Mouse (Mus musculus): Measurements from ENCODE around the gene Thrb. TPM values are rescaled to one million over a fixed set of nuclear protein-coding genes. Genes with fewer than 3 reads are reported as not detected.

The Thrb gene
- polyA plus RNA-seq, 1 experiment from 2014 or later = 0.74 TPM

- Histone ChIP-seq H3K4me3 (no peak overlapping the region), H3K27ac (no peak overlapping the region), H3K4me1 (no peaks in the 10 kb centered on the region), H3K9me3 (no peaks in the 10 kb centered on the region), H3K27me3 (ENCODE audit: poor library complexity, severe bottlenecking) (no peaks in the 10 kb centered on the region), H3K36me3 (replicated peaks) (no peaks in the 10 kb centered on the region)
- DNase-seq (ENCODE audit: extremely low spot score, low spot score) = no peak
- WGBS = 86% methylated on average over 1 of the region's 1 CpGs
Measured at GRCm38 (mm10) chr14:18003686-18004085, 343.6 kb downstream of the Thrb start.

GRCm38 (mm10) chr14:18008524-18008923 is 348.5 kb downstream of the Thrb start:
- WGBS = 90% methylated on average over 3 of the region's 3 CpGs
- no peak for DNase-seq (ENCODE audit: extremely low spot score, low spot score)
- Histone ChIP-seq H3K9me3 (no peaks in the 10 kb centered on the region), H3K4me3 (no peak overlapping the region), H3K27me3 (ENCODE audit: poor library complexity, severe bottlenecking) (no peaks in the 10 kb centered on the region), H3K27ac (no peak overlapping the region), H3K4me1 (no peaks in the 10 kb centered on the region), H3K36me3 (replicated peaks) (no peaks in the 10 kb centered on the region)

DNA sequence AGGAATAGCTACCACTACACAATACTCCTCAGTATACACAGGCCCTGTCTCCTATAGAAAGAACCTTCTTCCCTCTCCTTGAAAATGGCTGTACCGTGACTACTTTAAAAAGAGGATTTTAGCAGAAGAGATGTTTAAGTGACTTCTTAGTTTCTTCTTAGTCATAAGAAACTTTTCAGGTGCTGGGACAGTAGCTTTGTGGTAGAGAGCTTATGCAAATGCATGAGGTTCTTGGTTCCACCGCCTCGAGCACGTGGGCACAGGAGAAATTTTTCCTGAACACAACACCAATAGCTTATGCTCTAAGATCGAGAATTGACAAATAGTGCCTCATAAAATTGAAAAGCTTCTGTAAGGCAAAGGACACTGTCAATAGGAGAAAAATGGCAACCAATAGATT is 356.5 kb downstream of the Thrb start:
- no peaks in the 10 kb centered on the region for H3K9me3 ChIP-seq
- no peaks in the 10 kb centered on the region for H3K36me3 ChIP-seq (replicated peaks)
- H3K4me1 ChIP-seq = no peaks in the 10 kb centered on the region
- H3K27me3 ChIP-seq (ENCODE audit: poor library complexity, severe bottlenecking) = no peaks in the 10 kb centered on the region
- no peak for DNase-seq (ENCODE audit: extremely low spot score, low spot score)
- WGBS = 89% methylated on average over 5 of the region's 5 CpGs
- no peak overlapping the region for H3K27ac ChIP-seq
- H3K4me3 ChIP-seq = no peak overlapping the region

GRCm38 (mm10) chr14:18020128-18020527 is 360.1 kb downstream of the Thrb start:
- H3K4me1 ChIP-seq = no peaks in the 10 kb centered on the region
- no peaks in the 10 kb centered on the region for H3K27me3 ChIP-seq (ENCODE audit: poor library complexity, severe bottlenecking)
- WGBS = 85% methylated on average over 4 of the region's 4 CpGs
- no peak overlapping the region for H3K27ac ChIP-seq
- H3K36me3 ChIP-seq (replicated peaks) = no peaks in the 10 kb centered on the region
- H3K9me3 ChIP-seq = no peaks in the 10 kb centered on the region
- DNase-seq (ENCODE audit: extremely low spot score, low spot score) = no peak
- H3K4me3 ChIP-seq = no peak overlapping the region

GRCm38 (mm10) chr14:18020636-18021035 is 360.6 kb downstream of the Thrb start:
- 92% methylated on average over 3 of the region's 3 CpGs for WGBS
- no peaks in the 10 kb centered on the region for H3K36me3 ChIP-seq (replicated peaks)
- DNase-seq (ENCODE audit: extremely low spot score, low spot score) = no peak
- no peaks in the 10 kb centered on the region for H3K4me1 ChIP-seq
- H3K27ac ChIP-seq = no peak overlapping the region
- no peak overlapping the region for H3K4me3 ChIP-seq
- no peaks in the 10 kb centered on the region for H3K9me3 ChIP-seq
- no peaks in the 10 kb centered on the region for H3K27me3 ChIP-seq (ENCODE audit: poor library complexity, severe bottlenecking)

DNA sequence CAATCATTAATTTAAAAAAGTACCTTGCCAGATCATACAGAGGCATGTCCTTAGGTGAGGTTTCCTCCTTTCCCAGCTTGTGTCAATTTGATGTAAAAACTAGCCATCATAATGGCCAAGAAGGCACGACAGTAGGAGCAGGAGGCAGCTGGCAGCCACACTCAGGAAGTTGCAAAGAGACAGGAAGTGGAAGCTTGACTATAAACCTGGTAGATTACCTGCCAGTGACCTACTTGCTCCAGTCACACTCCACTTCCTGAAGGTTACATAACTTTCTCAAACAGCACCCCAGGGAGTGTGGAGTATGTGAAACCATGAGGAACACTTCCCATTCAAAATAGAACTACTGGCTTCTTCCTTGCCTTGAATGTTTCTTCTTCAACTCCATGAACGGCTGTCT is 361.7 kb downstream of the Thrb start:
- no peak overlapping the region for H3K27ac ChIP-seq
- no peaks in the 10 kb centered on the region for H3K9me3 ChIP-seq
- no peaks in the 10 kb centered on the region for H3K4me1 ChIP-seq
- DNase-seq (ENCODE audit: extremely low spot score, low spot score) = no peak
- no peak overlapping the region for H3K4me3 ChIP-seq
- H3K36me3 ChIP-seq (replicated peaks) = no peaks in the 10 kb centered on the region
- no peaks in the 10 kb centered on the region for H3K27me3 ChIP-seq (ENCODE audit: poor library complexity, severe bottlenecking)
- 79% methylated on average over 2 of the region's 2 CpGs for WGBS

DNA sequence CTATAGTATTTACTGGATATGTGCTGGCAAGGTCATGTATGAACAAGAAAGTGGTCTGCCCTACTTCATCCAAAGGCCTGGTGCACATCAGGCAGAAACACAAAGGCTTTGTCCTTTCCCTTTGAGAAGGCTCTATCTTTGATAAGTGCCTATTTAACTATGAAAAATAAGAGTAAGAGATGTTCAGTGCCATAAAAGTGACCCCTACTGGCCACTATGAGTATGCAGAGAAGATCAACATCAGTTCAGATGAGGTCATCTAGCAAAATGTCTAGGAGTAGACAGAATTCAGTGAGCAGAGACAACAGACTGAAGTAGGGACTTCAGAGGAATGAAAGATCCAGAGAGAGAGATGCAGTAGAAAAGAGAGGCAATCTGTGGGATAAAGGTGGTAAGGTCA is 362.3 kb downstream of the Thrb start:
- Histone ChIP-seq H3K9me3 (no peaks in the 10 kb centered on the region), H3K27ac (no peak overlapping the region), H3K36me3 (replicated peaks) (no peaks in the 10 kb centered on the region), H3K27me3 (ENCODE audit: poor library complexity, severe bottlenecking) (no peaks in the 10 kb centered on the region), H3K4me3 (no peak overlapping the region), H3K4me1 (no peaks in the 10 kb centered on the region)
- no peak for DNase-seq (ENCODE audit: extremely low spot score, low spot score)

- 89% methylated on average over 1 of the region's 1 CpGs for WGBS
- H3K9me3 ChIP-seq = no peaks in the 10 kb centered on the region
Measured at GRCm38 (mm10) chr14:18027867-18028266, 367.8 kb downstream of the Thrb start.

DNA sequence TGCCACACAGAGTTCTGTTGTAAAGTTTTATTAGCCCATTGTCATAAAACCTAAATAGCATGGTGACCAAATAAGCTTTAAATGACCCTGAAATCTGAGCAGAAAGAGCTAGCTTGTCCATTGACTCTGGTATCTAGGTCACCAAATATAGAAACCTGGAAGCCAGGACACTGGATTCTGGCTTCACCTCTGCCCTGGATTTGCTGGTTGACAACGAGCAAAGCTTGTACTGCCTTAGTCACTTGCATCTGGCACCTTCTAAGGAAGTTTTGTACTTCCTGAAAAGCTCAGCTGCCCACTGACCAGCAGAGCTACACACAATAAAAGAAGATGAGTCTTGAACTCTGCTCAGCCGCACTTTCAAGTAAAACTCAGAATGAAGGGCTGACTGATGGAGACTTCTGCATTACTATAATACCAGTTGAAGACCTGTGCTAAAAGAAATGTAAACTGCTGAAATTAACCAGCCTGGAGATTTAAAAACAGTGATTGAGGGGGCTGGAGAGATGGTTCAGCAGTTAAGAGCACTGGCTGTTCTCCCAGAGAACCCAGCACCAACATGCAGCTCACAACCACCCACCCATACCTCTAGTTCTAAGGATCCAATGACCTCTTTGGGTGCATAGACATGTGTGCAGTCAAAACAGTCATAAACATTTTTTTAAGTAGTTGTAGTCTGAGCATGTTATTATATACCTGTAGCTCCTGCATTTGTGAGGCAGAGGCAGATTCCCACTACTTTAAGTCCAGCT is 369.3 kb downstream of the Thrb start:
- Histone ChIP-seq H3K27ac (no peak overlapping the region), H3K9me3 (no peaks in the 10 kb centered on the region)

More at GRCm38 (mm10) chr14:18027867-18028266, 367.8 kb downstream of the Thrb start:
- Histone ChIP-seq H3K4me3 (no peak overlapping the region), H3K27ac (no peak overlapping the region), H3K4me1 (no peaks in the 10 kb centered on the region), H3K36me3 (replicated peaks) (no peaks in the 10 kb centered on the region), H3K27me3 (ENCODE audit: poor library complexity, severe bottlenecking) (no peaks in the 10 kb centered on the region)
- no peak for DNase-seq (ENCODE audit: extremely low spot score, low spot score)

GRCm38 (mm10) chr14:18031941-18032340 is 371.9 kb downstream of the Thrb start:
- Histone ChIP-seq H3K9me3 (no peaks in the 10 kb centered on the region), H3K4me1 (no peaks in the 10 kb centered on the region), H3K4me3 (no peak overlapping the region), H3K36me3 (replicated peaks) (no peaks in the 10 kb centered on the region), H3K27me3 (ENCODE audit: poor library complexity, severe bottlenecking) (no peaks in the 10 kb centered on the region), H3K27ac (no peak overlapping the region)
- no peak for DNase-seq (ENCODE audit: extremely low spot score, low spot score)
- 83% methylated on average over 3 of the region's 3 CpGs for WGBS

More for the DNA sequence above, 369.3 kb downstream of the Thrb start:
- WGBS = 79% methylated on average over 2 of the region's 2 CpGs
- Histone ChIP-seq H3K36me3 (replicated peaks) (no peaks in the 10 kb centered on the region), H3K4me1 (no peaks in the 10 kb centered on the region), H3K27me3 (ENCODE audit: poor library complexity, severe bottlenecking) (no peaks in the 10 kb centered on the region), H3K4me3 (no peak overlapping the region)
- DNase-seq (ENCODE audit: extremely low spot score, low spot score) = no peak

DNA sequence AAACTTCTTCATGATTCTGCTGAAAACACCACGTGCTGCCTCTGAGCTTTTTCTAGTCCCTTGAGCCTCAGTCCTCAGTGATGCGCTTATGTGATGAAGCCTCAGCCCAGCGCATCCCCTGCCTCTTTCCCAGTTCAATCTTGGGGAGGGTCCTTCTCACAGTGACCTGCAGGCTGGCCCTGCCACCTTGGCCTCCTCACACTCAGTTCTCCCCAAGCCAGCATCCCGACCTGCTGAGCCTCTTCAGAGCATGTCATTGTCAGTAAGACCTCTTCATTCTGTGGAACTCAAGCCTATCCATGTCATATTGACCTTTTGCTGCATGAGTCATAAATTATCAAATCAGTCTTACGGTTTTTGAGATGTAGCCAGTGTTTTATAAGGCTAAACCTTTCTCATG is 376.5 kb downstream of the Thrb start:
- Histone ChIP-seq H3K27me3 (ENCODE audit: poor library complexity, severe bottlenecking) (no peaks in the 10 kb centered on the region), H3K9me3 (no peaks in the 10 kb centered on the region), H3K4me3 (no peak overlapping the region), H3K36me3 (replicated peaks) (no peaks in the 10 kb centered on the region), H3K27ac (no peak overlapping the region), H3K4me1 (no peaks in the 10 kb centered on the region)
- DNase-seq (ENCODE audit: extremely low spot score, low spot score) = no peak
- 83% methylated on average over 5 of the region's 5 CpGs for WGBS

- H3K27ac ChIP-seq = no peak overlapping the region
- 0 out of 2 replicates have a peak, but pooled peaks cover 5% of the 10 kb centered on the region for H3K9me3 ChIP-seq
- H3K36me3 ChIP-seq (replicated peaks) = no peaks in the 10 kb centered on the region
- DNase-seq (ENCODE audit: extremely low spot score, low spot score) = no peak
- H3K4me1 ChIP-seq = no peaks in the 10 kb centered on the region
- 82% methylated on average over 5 of the region's 5 CpGs for WGBS
- H3K4me3 ChIP-seq = no peak overlapping the region
- no peaks in the 10 kb centered on the region for H3K27me3 ChIP-seq (ENCODE audit: poor library complexity, severe bottlenecking)
Measured at GRCm38 (mm10) chr14:18062082-18062772, 402.2 kb downstream of the Thrb start.

Data from forebrain, embryonic 10.5 days (tissue).